Comparison of ENCODE assay signal across 24 mouse cellular contexts in genomic region chr2:88093866-88094265, GRCm38 (mm10). TPM values are rescaled to one million over a fixed set of nuclear protein-coding genes. Genes with fewer than 3 reads are reported as not detected.
"Had no signal": no experiment of that assay in that cellular context is flagged by ENCODE, and none has a peak within 500 bp of the region (broad histone marks: within the 10 kb centered on the region; RNA-seq: fewer than 3 reads in every experiment).

TSS of gene Olfr1164 (minus strand) at chr2:88093966.

- ATAC-seq: forebrain, embryonic 13.5 days; forebrain, embryonic 14.5 days; forebrain, embryonic 15.5 days; forebrain, embryonic 16.5 days; forebrain, postnatal 0 days had no signal

- DNase-seq: cerebellum, adult 9-10 months; cerebellum, adult 9-11 months; cerebellum, postnatal 10 days; cerebellum, postnatal 14 days; cerebellum, postnatal 25 days; cerebellum, postnatal 36 days; embryo, embryonic 11 days; forebrain, postnatal 0 days; gastrocnemius, adult 2 months; gastrocnemius, postnatal 10 days; gastrocnemius, postnatal 14 days; gastrocnemius, postnatal 25 days; gastrocnemius, postnatal 36 days; heart, adult 18-20 months; heart, adult 2 months had no signal

RNA-seq across cellular contexts. Expression of gene Olfr1164, which starts in this region (rescaled TPM):
- total RNA-seq: common myeloid progenitor, adult 5-6 weeks; forebrain, postnatal 0 days; gastrocnemius, adult 18-20 months; gastrocnemius, adult 2 months; gastrocnemius, adult 8-10 months; gastrocnemius, postnatal 10 days; gastrocnemius, postnatal 14 days; gastrocnemius, postnatal 25 days; gastrocnemius, postnatal 36 days; gastrocnemius, postnatal 4 days; heart, adult 18-20 months; heart, adult 2 months; heart, adult 8-10 months had no signal
